Mouse (Mus musculus) CH12.LX (cell line): ENCODE results near the gene Actr2. TPM values are rescaled to one million over a fixed set of nuclear protein-coding genes. Genes with fewer than 3 reads are reported as not detected.

Experiments
- DNase-seq: peaks from one replicate; pipeline ENCODE4 v3.0.0-alpha.2; 2013; ENCODE audit errors: extremely low read depth
- H3K27ac ChIP-seq: 2 replicates; pipeline ENCODE4 v1.5.1; 2012; ENCODE audit warnings: low read depth, mild to moderate bottlenecking, control low read depth, moderate library complexity; ENCODE audit not compliant: insufficient read depth
- H3K27me3 ChIP-seq: replicated peaks from 2 replicates; pipeline ENCODE3; 2012; ENCODE audit warnings: inconsistent platforms
- H3K36me3 ChIP-seq, 2 experiments: replicated peaks in 1 of 2; 2 replicates each; pipeline versions ENCODE3 to v1.6.1; 2012; ENCODE audit warnings: inconsistent platforms in 1 of 2, low read length in 1 of 2, mild to moderate bottlenecking in 1 of 2, mixed read lengths in 1 of 2, moderate library complexity in 1 of 2; ENCODE audit not compliant: control insufficient read depth in 1 of 2, insufficient read depth in 1 of 2
- H3K4me1 ChIP-seq, 2 experiments: 2 replicates each; pipeline ENCODE4 v1.6.1; 2012; ENCODE audit warnings: inconsistent platforms in 1 of 2, moderate library complexity in 1 of 2; ENCODE audit not compliant: insufficient read depth in 2 of 2, control insufficient read depth in 1 of 2
- H3K4me2 ChIP-seq: 2 replicates; pipeline ENCODE4 v1.6.1; 2012; ENCODE audit warnings: low read depth, mild to moderate bottlenecking, control low read depth; ENCODE audit not compliant: poor library complexity, insufficient read depth, severe bottlenecking
- H3K4me3 ChIP-seq, 3 experiments: fragments of 150-350 bp in 1 of 3; sonication (generic) in 1 of 3; replicated peaks in 1 of 3; 2 replicates each; pipeline versions ENCODE3 to v1.5.1; 2011 to 2012; ENCODE audit warnings: low read depth in 2 of 3, low read length in 2 of 3, mild to moderate bottlenecking in 2 of 3, moderate library complexity in 2 of 3, control low read depth in 1 of 3, improper control_type of control experiment in 1 of 3, inconsistent platforms in 1 of 3, mixed read lengths in 1 of 3; ENCODE audit not compliant: poor library complexity in 1 of 3
- H3K79me2 ChIP-seq: replicated peaks from 2 replicates; pipeline ENCODE4 v1.6.1; 2012; ENCODE audit warnings: mild to moderate bottlenecking, moderate library complexity; ENCODE audit not compliant: control insufficient read depth, poor library complexity, insufficient read depth, severe bottlenecking; ENCODE audit errors: extremely low read depth
- H3K9ac ChIP-seq: 2 replicates; pipeline ENCODE4 v1.6.1; 2012; ENCODE audit warnings: low read depth, mild to moderate bottlenecking, control low read depth, moderate library complexity; ENCODE audit not compliant: insufficient read depth
- H3K9me3 ChIP-seq: replicated peaks from 2 replicates; pipeline ENCODE3; 2012; ENCODE audit warnings: low read length, inconsistent platforms, mixed read lengths
- BHLHE40 ChIP-seq: IDR thresholded peaks from 2 replicates; pipeline ENCODE4 v1.6.1; 2011; ENCODE audit warnings: mild to moderate bottlenecking, low read depth, low read length, improper control_type of control experiment
- CTCF ChIP-seq, 2 experiments: IDR thresholded peaks in 1 of 2; conservative IDR thresholded peaks in 1 of 2; 2 replicates each; pipeline ENCODE4 v1.5.1; 2011 to 2012; ENCODE audit warnings: low read depth in 2 of 2, low read length in 2 of 2, improper control_type of control experiment in 1 of 2, inconsistent platforms in 1 of 2, mild to moderate bottlenecking in 1 of 2, moderate library complexity in 1 of 2
- ELF1 ChIP-seq: IDR thresholded peaks from 2 replicates; pipeline ENCODE4 v1.6.1; 2014; ENCODE audit warnings: low read depth, mild to moderate bottlenecking, inconsistent platforms, low read length, improper control_type of control experiment
- EP300 ChIP-seq: IDR thresholded peaks from 2 replicates; pipeline ENCODE4 v1.6.1; 2011; ENCODE audit warnings: low read length, improper control_type of control experiment
- ETS1 ChIP-seq: conservative IDR thresholded peaks from 2 replicates; pipeline ENCODE4 v1.6.1; 2012; ENCODE audit warnings: low read depth, mild to moderate bottlenecking, inconsistent platforms, low read length, improper control_type of control experiment, moderate library complexity
- GABPA ChIP-seq: IDR thresholded peaks from 2 replicates; pipeline ENCODE4 v1.6.1; 2012; ENCODE audit warnings: low read depth, low read length, improper control_type of control experiment, inconsistent platforms; ENCODE audit not compliant: insufficient replicate concordance
- HCFC1 ChIP-seq: IDR thresholded peaks from 2 replicates; pipeline ENCODE4 v1.6.1; 2012; ENCODE audit warnings: low read depth, mild to moderate bottlenecking, inconsistent platforms, low read length, improper control_type of control experiment
- IRF4 ChIP-seq: IDR thresholded peaks from 2 replicates; pipeline ENCODE4 v1.6.1; 2014; ENCODE audit warnings: low read depth, mild to moderate bottlenecking, inconsistent platforms, low read length, improper control_type of control experiment
- JUN ChIP-seq: IDR thresholded peaks from 2 replicates; pipeline ENCODE4 v1.6.1; 2011; ENCODE audit warnings: low read depth, mild to moderate bottlenecking, low read length, improper control_type of control experiment, moderate library complexity; ENCODE audit not compliant: insufficient read depth
- JUND ChIP-seq: conservative IDR thresholded peaks from 2 replicates; pipeline ENCODE4 v1.6.1; 2011; ENCODE audit warnings: low read depth, low read length, improper control_type of control experiment
- MAFK ChIP-seq: IDR thresholded peaks from 2 replicates; pipeline ENCODE4 v1.6.1; 2011; ENCODE audit warnings: low read length, improper control_type of control experiment; ENCODE audit not compliant: insufficient replicate concordance
- MAZ ChIP-seq: IDR thresholded peaks from 2 replicates; pipeline ENCODE4 v1.6.1; 2012; ENCODE audit warnings: low read depth, mild to moderate bottlenecking, inconsistent platforms, low read length, improper control_type of control experiment, moderate library complexity
- NELFE ChIP-seq: IDR thresholded peaks from 2 replicates; pipeline ENCODE4 v1.6.1; 2011; ENCODE audit warnings: low read depth, low read length, improper control_type of control experiment
- NRF1 ChIP-seq: IDR thresholded peaks from 2 replicates; pipeline ENCODE4 v1.6.1; 2014; ENCODE audit warnings: low read depth, mild to moderate bottlenecking, inconsistent platforms, low read length, improper control_type of control experiment, moderate library complexity
- PAX5 ChIP-seq: IDR thresholded peaks from 2 replicates; pipeline ENCODE4 v1.6.1; 2012; ENCODE audit warnings: low read length, inconsistent platforms, mixed read lengths
- POLR2A ChIP-seq: IDR thresholded peaks from 2 replicates; pipeline ENCODE4 v1.6.1; 2011; ENCODE audit warnings: low read depth, mild to moderate bottlenecking, improper control_type of control experiment, low read length
- SIN3A ChIP-seq: IDR thresholded peaks from 2 replicates; pipeline ENCODE4 v1.6.1; 2012; ENCODE audit warnings: low read length, improper control_type of control experiment, inconsistent platforms
- SMC3 ChIP-seq: IDR thresholded peaks from 2 replicates; pipeline ENCODE4 v1.6.1; 2011; ENCODE audit warnings: low read depth, low read length, improper control_type of control experiment
- TBP ChIP-seq: conservative IDR thresholded peaks from 2 replicates; pipeline ENCODE4 v1.6.1; 2011; ENCODE audit warnings: low read depth, low read length, improper control_type of control experiment
- USF1 ChIP-seq: IDR thresholded peaks from 2 replicates; pipeline ENCODE4 v1.6.1; 2014; ENCODE audit warnings: low read depth, mild to moderate bottlenecking, inconsistent platforms, low read length, improper control_type of control experiment
- USF2 ChIP-seq: conservative IDR thresholded peaks from 2 replicates; pipeline ENCODE4 v1.6.1; 2011; ENCODE audit warnings: low read depth, low read length, improper control_type of control experiment
- ZC3H11A ChIP-seq: IDR thresholded peaks from 2 replicates; pipeline ENCODE4 v1.6.1; 2012; ENCODE audit warnings: low read depth, mild to moderate bottlenecking, inconsistent platforms, low read length, improper control_type of control experiment
- ZKSCAN1 ChIP-seq: IDR thresholded peaks from 2 replicates; pipeline ENCODE4 v1.6.1; 2012; ENCODE audit warnings: low read depth, inconsistent platforms, low read length, improper control_type of control experiment, borderline replicate concordance
- ZMIZ1 ChIP-seq: IDR thresholded peaks from 2 replicates; pipeline ENCODE4 v1.6.1; 2012; ENCODE audit warnings: low read depth, mild to moderate bottlenecking, inconsistent platforms, low read length, improper control_type of control experiment
- ZNF384 ChIP-seq: IDR thresholded peaks from 2 replicates; pipeline ENCODE4 v1.6.1; 2012; ENCODE audit warnings: low read depth, low read length, improper control_type of control experiment, inconsistent platforms
- dilution Hi-C: fragments of 300-500 bp; cut with MboI; formaldehyde crosslinking; loops from 2 replicates; pipeline ENCODE4 v1.14.3; 2020; ENCODE audit warnings: low sequenced_read_pairs; ENCODE audit not compliant: extremely low pct_unique_long_range_greater_than_20kb, extremely low pct_ligation_motif_present
- in situ Hi-C: fragments of 300-500 bp; cut with MboI; formaldehyde crosslinking; loops from 3 replicates; pipeline ENCODE4 v1.14.3; 2019; ENCODE audit warnings: low sequenced_read_pairs, low pct_ligation_motif_present, low pct_unique_long_range_greater_than_20kb, mixed read lengths
- polyA plus RNA-seq: library from polyadenylated mRNA; unstranded; fragments of >175 nt; gene quantifications from 2 replicates; pipeline ENCODE4 v1.2.1, GENCODE M21; 2012; ENCODE audit warnings: low read depth; ENCODE audit not compliant: insufficient read length
- total RNA-seq, 2 experiments: library from RNA; depleted of rRNA; stranded (reverse); fragments of 300-350 nt in 1 of 2; fragments of >200 nt in 1 of 2; gene quantifications; 2 replicates each; pipeline ENCODE4 v1.2.3; 2012 to 2014

Gene Actr2
- total and polyA plus RNA-seq, 3 experiments: 141 to 327 (median 189) TPM

DNA sequence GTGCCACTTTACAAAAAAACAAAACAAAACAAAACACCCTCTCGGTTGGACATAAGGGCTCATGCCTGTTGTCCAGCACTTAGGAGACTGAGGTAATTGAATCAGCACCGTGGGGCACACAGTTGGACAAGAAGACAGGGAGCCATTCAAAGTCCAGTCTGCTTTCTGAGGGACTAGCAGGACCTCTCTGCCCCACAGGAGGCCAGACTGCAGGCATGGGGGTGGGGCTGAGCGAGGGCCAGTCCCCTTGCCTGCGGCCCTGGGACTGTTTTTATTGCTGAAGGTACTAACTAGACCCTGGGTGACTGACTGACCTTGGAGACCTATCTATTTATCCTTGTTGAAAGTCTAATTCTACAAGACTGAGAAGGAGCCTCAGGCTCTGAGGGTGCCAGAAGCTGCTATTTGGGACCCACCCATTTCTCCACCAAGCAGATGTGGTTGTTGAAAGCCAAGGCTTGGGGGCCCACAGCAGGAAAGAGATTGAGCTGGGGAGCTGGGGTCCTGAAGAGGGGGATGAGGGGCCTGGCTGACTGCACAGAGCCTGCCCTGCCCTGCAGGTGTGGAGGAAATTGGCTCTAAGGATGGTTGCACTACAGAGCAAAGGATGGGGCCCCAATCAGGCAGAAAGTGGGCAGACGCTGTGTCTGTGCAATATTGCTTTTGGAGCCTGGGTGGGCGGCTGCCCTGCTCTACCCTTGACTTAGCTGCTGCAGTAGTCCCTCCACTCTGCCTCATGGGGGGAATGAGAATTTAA, 71.4 kb downstream of the Actr2 start:
- no peaks in the 10 kb centered on the region for H3K9me3 ChIP-seq
- TF ChIP-seq POLR2A (no peak), ELF1 (no peak), BHLHE40 (no peak), USF1 (no peak), USF2 (no peak), HCFC1 (0 out of 2 replicates have a peak, but pooled peaks have one; percentile 9), ZKSCAN1 (no peak)
- 0 out of 2 replicates have a peak overlapping the region, but pooled peaks have one; percentile 4 for H3K4me2 ChIP-seq
- no peak overlapping the region for H3K27ac ChIP-seq
- 0 out of 2 replicates have a peak overlapping the region, but pooled peaks have one; percentile 2 for H3K9ac ChIP-seq
- dilution Hi-C loops (no loop called here), in situ Hi-C loops (loop anchor here (10.0 kb wide), 1 partner anchor 207 kb away; no protein-coding TSS in a partner anchor)
- H3K36me3 ChIP-seq: no peaks in the 10 kb centered on the region
- no peaks in the 10 kb centered on the region for H3K27me3 ChIP-seq
- no peak overlapping the region for H3K4me3 ChIP-seq
- DNase-seq: peak; percentile 35
- peaks cover 31 to 71% of the 10 kb centered on the region in 2 experiments for H3K4me1 ChIP-seq
- no peaks in the 10 kb centered on the region for H3K79me2 ChIP-seq

GRCm38 (mm10) chr11:20038723-20039122, 74.0 kb downstream of the Actr2 start:
- Histone ChIP-seq H3K36me3 (no peaks in the 10 kb centered on the region), H3K27ac (no peak overlapping the region), H3K4me1 (peaks cover 46 to 86% of the 10 kb centered on the region in 2 experiments), H3K4me2 (no peak overlapping the region), H3K4me3 (no peak overlapping the region), H3K9me3 (no peaks in the 10 kb centered on the region), H3K79me2 (no peaks in the 10 kb centered on the region), H3K9ac (no peak overlapping the region), H3K27me3 (no peaks in the 10 kb centered on the region)
- no peak for DNase-seq
- dilution Hi-C loops (no loop called here), in situ Hi-C loops (no loop called here)
- TF ChIP-seq NELFE (no peak), PAX5 (no peak), ZKSCAN1 (no peak), IRF4 (no peak), MAZ (no peak), SIN3A (no peak), MAFK (no peak), GABPA (no peak), ZNF384 (no peak), ZC3H11A (no peak), CTCF (conservative IDR thresholded peaks at IDR 0.05 in 1 of 2, IDR thresholded peaks at IDR 0.05 in 1 of 2; ENCODE audit: low read depth in 2 of 2, low read length in 2 of 2) (no peak), JUND (no peak), NRF1 (no peak), BHLHE40 (no peak), JUN (no peak), SMC3 (no peak), ETS1 (no peak), EP300 (no peak), TBP (no peak), ZMIZ1 (no peak)
